Mouse (Mus musculus): Measurements from ENCODE around the gene Serhl. TPM values are rescaled to one million over a fixed set of nuclear protein-coding genes. Genes with fewer than 3 reads are reported as not detected.

Gene Serhl
- polyA plus RNA-seq, 1 experiment from 2014 or later, result 54.5 TPM

GRCm38 (mm10) chr15:83159823-83160222 is 70.5 kb downstream of the Serhl start:
- no peak for ATAC-seq (ENCODE audit: low FRiP score, low TSS enrichment)

GRCm38 (mm10) chr15:83160561-83160960 is 71.3 kb downstream of the Serhl start:
- WGBS, result 92% methylated on average over 4 of the region's 4 CpGs

More at GRCm38 (mm10) chr15:83159823-83160222, 70.5 kb downstream of the Serhl start:
- 95% methylated on average over 9 of the region's 9 CpGs for WGBS
- Histone ChIP-seq H3K36me3 (ENCODE audit: control insufficient read depth, insufficient read depth, low read length) (peaks cover 47% of the 10 kb centered on the region), H3K4me3 (ENCODE audit: low read length) (no peak overlapping the region), H3K4me2 (replicated peaks; ENCODE audit: low read depth, low read length) (no peak overlapping the region), H3K4me1 (ENCODE audit: control insufficient read depth, insufficient read depth, low read length) (peaks cover under 1% of the 10 kb centered on the region; the same call in 1 of the 2 replicates), H3K9ac (ENCODE audit: low read depth, low read length) (no peak overlapping the region), H3K27me3 (ENCODE audit: control insufficient read depth, insufficient read depth, low read length) (no peaks in the 10 kb centered on the region), H3K27ac (ENCODE audit: low read depth, low read length) (no peak overlapping the region), H3K9me3 (ENCODE audit: control insufficient read depth, low read length) (no peaks in the 10 kb centered on the region)

DNA sequence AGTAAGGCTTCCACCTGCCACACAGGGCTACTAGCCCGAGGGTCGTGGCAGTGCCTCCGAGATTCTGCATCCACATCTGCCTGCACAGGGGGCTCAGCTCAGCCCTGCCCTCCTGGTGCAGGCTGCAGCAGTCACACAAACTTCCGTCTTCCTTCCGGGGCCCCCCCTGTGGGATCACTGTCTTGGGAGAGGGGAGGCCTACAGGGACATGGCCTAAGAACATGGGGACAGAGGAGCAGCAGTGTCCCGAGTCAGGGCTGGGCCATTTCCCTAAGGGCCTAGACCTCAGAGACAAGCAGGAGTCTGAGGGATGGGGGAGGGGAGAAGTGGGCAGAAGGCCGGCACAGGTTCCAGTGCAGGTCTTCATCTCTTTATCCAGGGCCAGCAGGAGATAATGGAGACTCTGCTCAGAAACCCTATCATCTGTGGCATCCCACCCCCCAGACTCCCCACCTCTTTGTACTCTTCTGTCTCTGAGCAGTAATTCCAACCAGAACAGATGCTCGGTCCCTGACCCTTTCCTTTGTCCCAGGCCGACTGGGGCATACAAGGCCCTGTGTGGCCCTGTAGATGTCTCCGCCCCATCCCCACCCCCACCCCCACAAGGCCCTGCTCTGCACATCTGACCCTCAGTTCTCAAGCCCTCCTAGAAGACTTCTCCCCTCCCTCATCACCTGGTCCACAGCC is 71.9 kb downstream of the Serhl start:
- H3K9ac ChIP-seq (ENCODE audit: low read depth, low read length), result no peak overlapping the region

More at GRCm38 (mm10) chr15:83160561-83160960, 71.3 kb downstream of the Serhl start:
- peaks cover 3% of the 10 kb centered on the region; the same call in 1 of the 2 replicates for H3K4me1 ChIP-seq (ENCODE audit: control insufficient read depth, insufficient read depth, low read length)
- peaks cover 45% of the 10 kb centered on the region for H3K36me3 ChIP-seq (ENCODE audit: control insufficient read depth, insufficient read depth, low read length)
- no peak overlapping the region for H3K27ac ChIP-seq (ENCODE audit: low read depth, low read length)
- no peak for ATAC-seq (ENCODE audit: low FRiP score, low TSS enrichment)
- no peak overlapping the region for H3K4me2 ChIP-seq (replicated peaks; ENCODE audit: low read depth, low read length)
- H3K9me3 ChIP-seq (ENCODE audit: control insufficient read depth, low read length), result no peaks in the 10 kb centered on the region
- no peak overlapping the region for H3K4me3 ChIP-seq (ENCODE audit: low read length)
- no peaks in the 10 kb centered on the region for H3K27me3 ChIP-seq (ENCODE audit: control insufficient read depth, insufficient read depth, low read length)
- no peak overlapping the region for H3K9ac ChIP-seq (ENCODE audit: low read depth, low read length)

GRCm38 (mm10) chr15:83162001-83162400 is 72.7 kb downstream of the Serhl start:
- ATAC-seq (ENCODE audit: low FRiP score, low TSS enrichment), result no peak
- Histone ChIP-seq H3K4me1 (ENCODE audit: control insufficient read depth, insufficient read depth, low read length) (peaks cover 11% of the 10 kb centered on the region), H3K27me3 (ENCODE audit: control insufficient read depth, insufficient read depth, low read length) (no peaks in the 10 kb centered on the region), H3K9ac (ENCODE audit: low read depth, low read length) (no peak overlapping the region), H3K4me3 (ENCODE audit: low read length) (no peak overlapping the region), H3K27ac (ENCODE audit: low read depth, low read length) (no peak overlapping the region), H3K4me2 (replicated peaks; ENCODE audit: low read depth, low read length) (no peak overlapping the region), H3K9me3 (ENCODE audit: control insufficient read depth, low read length) (no peaks in the 10 kb centered on the region), H3K36me3 (ENCODE audit: control insufficient read depth, insufficient read depth, low read length) (peaks cover 42% of the 10 kb centered on the region)
- WGBS, result 92% methylated on average over 4 of the region's 4 CpGs

More for the DNA sequence above, 71.9 kb downstream of the Serhl start:
- 63% methylated on average over 10 of the region's 10 CpGs for WGBS
- ATAC-seq (ENCODE audit: low FRiP score, low TSS enrichment), result no peak
- H3K4me2 ChIP-seq (replicated peaks; ENCODE audit: low read depth, low read length), result no peak overlapping the region
- H3K4me3 ChIP-seq (ENCODE audit: low read length), result no peak overlapping the region
- peaks cover 45% of the 10 kb centered on the region for H3K36me3 ChIP-seq (ENCODE audit: control insufficient read depth, insufficient read depth, low read length)
- no peaks in the 10 kb centered on the region for H3K9me3 ChIP-seq (ENCODE audit: control insufficient read depth, low read length)
- H3K27ac ChIP-seq (ENCODE audit: low read depth, low read length), result no peak overlapping the region
- H3K27me3 ChIP-seq (ENCODE audit: control insufficient read depth, insufficient read depth, low read length), result no peaks in the 10 kb centered on the region
- peaks cover 3% of the 10 kb centered on the region; the same call in 1 of the 2 replicates for H3K4me1 ChIP-seq (ENCODE audit: control insufficient read depth, insufficient read depth, low read length)

DNA sequence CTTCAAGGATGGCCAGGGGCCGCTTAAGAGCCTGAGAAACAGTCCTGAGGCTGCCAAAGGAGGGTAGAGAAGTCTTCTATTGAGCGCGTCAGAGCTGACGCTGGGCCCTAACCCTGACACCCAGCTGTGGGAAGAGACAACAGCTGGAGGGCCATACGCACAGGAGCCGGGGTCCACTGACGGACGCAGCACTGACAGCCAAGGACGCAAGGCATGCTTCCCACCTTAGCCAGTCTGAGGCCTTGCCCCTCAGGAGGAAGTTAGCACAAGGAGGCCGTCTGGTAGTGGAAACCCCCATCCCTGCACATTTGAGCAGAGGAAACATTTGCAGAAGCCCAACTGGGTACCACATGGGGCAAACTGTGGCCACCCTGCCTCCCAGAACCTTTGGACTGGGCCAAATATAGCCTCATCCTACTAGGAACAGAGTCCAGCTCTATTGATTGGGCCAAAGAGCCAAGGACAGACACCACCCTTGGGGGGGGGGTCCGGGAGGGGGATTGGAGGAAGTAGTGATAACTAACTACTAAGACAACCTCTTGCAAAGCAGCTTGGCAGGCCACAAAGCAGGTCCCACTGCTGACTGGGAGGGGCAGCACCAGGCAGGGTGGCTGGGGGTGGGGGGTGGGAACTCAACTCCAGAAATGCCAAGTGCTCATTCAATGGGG is 73.6 kb downstream of the Serhl start:
- no peak for ATAC-seq (ENCODE audit: low FRiP score, low TSS enrichment)
- peaks cover 40% of the 10 kb centered on the region for H3K36me3 ChIP-seq (ENCODE audit: control insufficient read depth, insufficient read depth, low read length)
- H3K27me3 ChIP-seq (ENCODE audit: control insufficient read depth, insufficient read depth, low read length), result no peaks in the 10 kb centered on the region
- no peak overlapping the region for H3K4me3 ChIP-seq (ENCODE audit: low read length)
- no peaks in the 10 kb centered on the region for H3K9me3 ChIP-seq (ENCODE audit: control insufficient read depth, low read length)
- WGBS, result 87% methylated on average over 11 of the region's 11 CpGs
- peaks cover 18% of the 10 kb centered on the region for H3K4me1 ChIP-seq (ENCODE audit: control insufficient read depth, insufficient read depth, low read length)
- H3K9ac ChIP-seq (ENCODE audit: low read depth, low read length), result no peak overlapping the region
- H3K4me2 ChIP-seq (replicated peaks; ENCODE audit: low read depth, low read length), result no peak overlapping the region
- H3K27ac ChIP-seq (ENCODE audit: low read depth, low read length), result no peak overlapping the region

DNA sequence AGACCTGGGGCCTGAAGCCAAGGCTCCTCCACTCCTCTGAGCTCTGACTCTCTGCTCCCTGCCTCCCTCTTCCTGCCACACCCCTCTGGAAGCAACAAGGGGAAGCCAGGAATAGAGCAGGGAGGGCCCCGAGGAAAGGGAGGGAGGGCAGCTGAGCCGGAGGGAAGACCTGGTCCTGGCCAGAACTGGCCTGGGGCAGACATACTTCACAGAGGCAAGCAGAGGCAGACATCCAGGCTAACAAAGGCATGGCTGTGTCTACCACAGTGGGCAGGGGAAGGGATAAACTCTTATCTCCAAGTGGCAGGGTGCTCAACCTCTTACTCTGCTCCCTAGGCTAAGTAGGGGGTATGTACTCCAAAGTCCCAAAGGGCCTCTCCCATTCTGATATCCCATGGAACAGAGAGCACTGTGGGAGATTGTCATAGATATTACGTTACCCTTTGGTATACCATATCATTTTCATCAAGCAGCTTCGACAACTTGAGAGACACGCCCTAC is 75.7 kb downstream of the Serhl start:
- Histone ChIP-seq H3K36me3 (ENCODE audit: control insufficient read depth, insufficient read depth, low read length) (peaks cover 27% of the 10 kb centered on the region), H3K9ac (ENCODE audit: low read depth, low read length) (no peak overlapping the region), H3K9me3 (ENCODE audit: control insufficient read depth, low read length) (no peaks in the 10 kb centered on the region), H3K27me3 (ENCODE audit: control insufficient read depth, insufficient read depth, low read length) (no peaks in the 10 kb centered on the region), H3K4me2 (replicated peaks; ENCODE audit: low read depth, low read length) (no peak overlapping the region), H3K4me1 (ENCODE audit: control insufficient read depth, insufficient read depth, low read length) (peaks cover 25% of the 10 kb centered on the region), H3K4me3 (ENCODE audit: low read length) (no peak overlapping the region), H3K27ac (ENCODE audit: low read depth, low read length) (peak overlapping the region; percentile 24; the same call in 1 of the 2 replicates)
- 61% methylated on average over 5 of the region's 5 CpGs for WGBS
- no peak for ATAC-seq (ENCODE audit: low FRiP score, low TSS enrichment)

DNA sequence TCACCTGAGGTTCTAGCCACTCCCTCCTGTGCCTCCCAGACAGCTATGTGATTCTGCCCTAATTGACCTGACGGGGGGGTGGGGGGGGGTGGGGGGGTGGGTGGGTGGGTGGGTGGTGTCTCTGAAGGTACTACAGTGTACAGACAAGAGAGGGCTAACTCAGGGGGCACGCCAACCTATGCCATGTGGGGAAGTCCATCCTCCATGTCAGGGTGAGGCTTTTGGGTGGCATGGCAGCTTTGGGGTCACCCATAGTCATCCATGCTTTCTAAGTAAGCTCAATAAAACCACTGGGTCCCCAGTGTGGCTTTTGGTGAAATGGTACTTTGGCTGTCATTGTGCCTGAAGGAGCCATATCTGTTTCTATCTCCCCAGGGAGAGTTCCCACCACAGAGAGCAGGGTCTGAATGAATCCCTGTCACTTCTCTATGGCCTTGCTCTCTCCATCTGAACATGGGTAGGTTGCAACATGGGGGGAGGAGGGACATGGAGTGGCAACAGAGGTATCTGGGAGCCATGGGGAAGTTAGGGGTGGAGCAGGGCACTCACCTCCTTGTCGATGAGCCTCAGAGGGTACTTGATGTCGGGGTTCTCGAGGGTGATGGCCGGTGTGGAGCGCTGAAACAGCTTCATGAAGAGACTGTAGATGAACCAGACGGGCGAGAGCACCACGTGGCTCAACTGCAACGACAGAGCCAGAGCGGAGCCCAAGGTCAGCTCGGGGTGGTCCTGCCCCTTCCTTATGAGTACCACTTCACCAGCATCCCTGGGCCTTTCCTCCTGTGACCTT is 76.4 kb downstream of the Serhl start:
- ATAC-seq (ENCODE audit: low FRiP score, low TSS enrichment), result no peak
- Histone ChIP-seq H3K27ac (ENCODE audit: low read depth, low read length) (no peak overlapping the region), H3K9ac (ENCODE audit: low read depth, low read length) (no peak overlapping the region), H3K4me1 (ENCODE audit: control insufficient read depth, insufficient read depth, low read length) (peaks cover 30% of the 10 kb centered on the region), H3K9me3 (ENCODE audit: control insufficient read depth, low read length) (no peaks in the 10 kb centered on the region), H3K27me3 (ENCODE audit: control insufficient read depth, insufficient read depth, low read length) (no peaks in the 10 kb centered on the region), H3K36me3 (ENCODE audit: control insufficient read depth, insufficient read depth, low read length) (peaks cover 21% of the 10 kb centered on the region), H3K4me2 (replicated peaks; ENCODE audit: low read depth, low read length) (no peak overlapping the region), H3K4me3 (ENCODE audit: low read length) (no peak overlapping the region)
- WGBS, result 93% methylated on average over 13 of the region's 13 CpGs

Measured in kidney, embryonic 14.5 days (tissue).